8 mouse cellular contexts compared by ENCODE assay signal in the genomic region with DNA sequence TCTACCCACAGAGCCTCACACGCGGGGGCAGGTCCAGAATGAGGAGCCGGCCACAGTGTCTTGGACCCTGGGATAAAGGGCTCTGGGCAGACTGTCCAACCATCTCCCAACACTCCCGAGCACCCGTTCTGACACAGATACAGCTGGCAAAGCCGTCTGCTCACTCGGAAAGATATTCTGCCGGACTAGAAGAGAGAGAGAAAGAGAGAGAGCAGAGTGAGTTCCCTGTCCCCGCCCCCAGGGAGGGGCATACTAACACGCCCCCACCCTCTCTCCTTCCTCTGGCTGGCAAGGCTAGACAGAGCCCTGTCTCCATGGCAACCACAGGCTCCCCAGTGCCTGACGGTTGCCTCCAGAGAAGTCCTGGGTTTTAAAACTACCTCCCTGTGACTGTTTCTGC. TPM values are rescaled to one million over a fixed set of nuclear protein-coding genes. Genes with fewer than 3 reads are reported as not detected.
DNase-seq lines count a peak whose midpoint lies in the region; ATAC-seq and TF ChIP-seq lines count a peak whose summit lies in the region.

No protein-coding gene starts in this region.

- DNase-seq in CH12.LX (ENCODE audit: extremely low read depth) = peak; percentile 85
- DNase-seq in cerebellum, adult 11-12 months = peak; percentile 71
- peak; percentile 89 for DNase-seq in forelimb bud, embryonic 11.5 days (ENCODE audit: low read depth, low spot score)
- peak; percentile 73 for DNase-seq in heart, postnatal 4 days
- peak; percentile 88 to 90 for DNase-seq in layer of hippocampus, adult 8-10 months (ENCODE audit: low spot score in 2 of 2)
- peak; percentile 62 for DNase-seq in lung, adult 2 months
- DNase-seq in testis, postnatal 14 days (ENCODE audit: low spot score) = peak; percentile 76

- TF ChIP-seq POLR2A in CH12.LX (IDR thresholded peaks at IDR 0.05; ENCODE audit: low read depth, low read length) = no peak
- TF ChIP-seq POLR2A in lung, adult 2 months (IDR thresholded peaks at IDR 0.05; ENCODE audit: borderline replicate concordance, extremely low read depth, low read depth, low read length) = no peak

- WGBS in lung, adult 2 months = 4% methylated on average over 11 of the region's 11 CpGs
- WGBS in neural tube, embryonic 14.5 days = 6% methylated on average over 11 of the region's 11 CpGs

- peaks cover 51% of the 10 kb centered on the region for H3K27me3 ChIP-seq in CH12.LX (replicated peaks)
- H3K27me3 ChIP-seq in neural tube, embryonic 14.5 days (ENCODE audit: control insufficient read depth, insufficient read depth, low read length) = no peaks in the 10 kb centered on the region; the same call in 1 of the 2 replicates

- ATAC-seq in neural tube, embryonic 14.5 days (ENCODE audit: low read depth) = peak; percentile 81

- no peaks in the 10 kb centered on the region for H3K79me2 ChIP-seq in CH12.LX (replicated peaks; ENCODE audit: control insufficient read depth, extremely low read depth, insufficient read depth, poor library complexity, severe bottlenecking)

- no peak for TF ChIP-seq EP300 in CH12.LX (IDR thresholded peaks at IDR 0.05; ENCODE audit: low read length)

- in situ Hi-C loops in CH12.LX (cut with MboI; ENCODE audit: low pct_ligation_motif_present, low pct_unique_long_range_greater_than_20kb, low sequenced_read_pairs) = no loop called here

- dilution Hi-C loops in CH12.LX (cut with MboI; ENCODE audit: extremely low pct_ligation_motif_present, extremely low pct_unique_long_range_greater_than_20kb, low sequenced_read_pairs) = no loop called here

- no peak overlapping the region for H3K27ac ChIP-seq in CH12.LX (ENCODE audit: insufficient read depth, low read depth)
- peak overlapping the region; percentile 74 for H3K27ac ChIP-seq in neural tube, embryonic 14.5 days (ENCODE audit: low read depth, low read length)

- H3K4me1 ChIP-seq in CH12.LX (ENCODE audit: control insufficient read depth in 1 of 2, insufficient read depth in 2 of 2) = peaks cover 11 to 35% of the 10 kb centered on the region in 2 experiments
- H3K4me1 ChIP-seq in lung, adult 2 months (ENCODE audit: control insufficient read depth, insufficient read depth, low read length) = peaks cover 6% of the 10 kb centered on the region; the same call in 1 of the 2 replicates
- peaks cover 29% of the 10 kb centered on the region for H3K4me1 ChIP-seq in neural tube, embryonic 14.5 days (ENCODE audit: control insufficient read depth, insufficient read depth, low read length)

- no peak overlapping the region for H3K9ac ChIP-seq in CH12.LX (ENCODE audit: insufficient read depth, low read depth)
- H3K9ac ChIP-seq in neural tube, embryonic 14.5 days (replicated peaks; ENCODE audit: low read depth, low read length) = 0 out of 2 replicates have a peak overlapping the region, but pooled peaks have one; percentile 8

- H3K4me2 ChIP-seq in CH12.LX (ENCODE audit: insufficient read depth, low read depth, poor library complexity, severe bottlenecking) = peak overlapping the region; percentile 23
- peak overlapping the region; percentile 37 for H3K4me2 ChIP-seq in neural tube, embryonic 14.5 days (ENCODE audit: low read depth, low read length)

- no peaks in the 10 kb centered on the region for H3K9me3 ChIP-seq in CH12.LX (replicated peaks; ENCODE audit: low read length)
- no peaks in the 10 kb centered on the region for H3K9me3 ChIP-seq in neural tube, embryonic 14.5 days (ENCODE audit: control insufficient read depth, low read length)

- TF ChIP-seq CTCF in CH12.LX (conservative IDR thresholded peaks at IDR 0.05 in 1 of 2, IDR thresholded peaks at IDR 0.05 in 1 of 2; ENCODE audit: low read depth in 2 of 2, low read length in 2 of 2) = no peak
- TF ChIP-seq CTCF in lung, adult 2 months (IDR thresholded peaks at IDR 0.05; ENCODE audit: insufficient read depth, low read length) = no peak

- TF ChIP-seq RAD21 in CH12.LX (IDR thresholded peaks at IDR 0.05; ENCODE audit: low read depth, low read length) = no peak

- no peaks in the 10 kb centered on the region for H3K36me3 ChIP-seq in CH12.LX (replicated peaks in 1 of 2; ENCODE audit: control insufficient read depth in 1 of 2, insufficient read depth in 1 of 2, low read length in 1 of 2)
- H3K36me3 ChIP-seq in neural tube, embryonic 14.5 days (ENCODE audit: control insufficient read depth, insufficient read depth, low read length) = no peaks in the 10 kb centered on the region

- H3K4me3 ChIP-seq in CH12.LX (replicated peaks in 1 of 3; ENCODE audit: low read depth in 2 of 3, low read length in 2 of 3, poor library complexity in 1 of 3) = peak overlapping the region in 2 of 3 experiments; percentile 24 to 36
- peak overlapping the region; percentile 30 for H3K4me3 ChIP-seq in lung, adult 2 months (replicated peaks; ENCODE audit: extremely low read depth, low read depth, low read length)
- no peak overlapping the region for H3K4me3 ChIP-seq in neural tube, embryonic 14.5 days (ENCODE audit: low read depth, low read length)

TF ChIP-seq in CH12.LX, 34 proteins besides CTCF, POLR2A, EP300 and RAD21:
- TF ChIP-seq TCF12 (IDR thresholded peaks at IDR 0.05; ENCODE audit: low read depth, low read length) = no peak
- TF ChIP-seq USF1 (IDR thresholded peaks at IDR 0.05; ENCODE audit: low read depth, low read length) = no peak
- TF ChIP-seq MAFK (IDR thresholded peaks at IDR 0.05; ENCODE audit: insufficient replicate concordance, low read length) = no peak
- no peak for TF ChIP-seq ZMIZ1 (IDR thresholded peaks at IDR 0.05; ENCODE audit: low read depth, low read length)
- TF ChIP-seq MEF2A (IDR thresholded peaks at IDR 0.05; ENCODE audit: borderline replicate concordance, low read depth, low read length) = 0 out of 2 replicates have a peak, but pooled peaks have one; percentile 8
- peak; percentile 57; the same call in 1 of the 2 replicates for TF ChIP-seq MAZ (IDR thresholded peaks at IDR 0.05; ENCODE audit: low read depth, low read length)
- TF ChIP-seq HCFC1 (IDR thresholded peaks at IDR 0.05; ENCODE audit: low read depth, low read length) = no peak
- no peak for TF ChIP-seq ZKSCAN1 (IDR thresholded peaks at IDR 0.05; ENCODE audit: borderline replicate concordance, low read depth, low read length)
- 0 out of 2 replicates have a peak, but pooled peaks have one; percentile 55 for TF ChIP-seq MXI1 (IDR thresholded peaks at IDR 0.05; ENCODE audit: low read depth, low read length)
- TF ChIP-seq E2F4 (IDR thresholded peaks at IDR 0.05; ENCODE audit: insufficient replicate concordance, low read depth, low read length) = no peak
- TF ChIP-seq JUN (IDR thresholded peaks at IDR 0.05; ENCODE audit: insufficient read depth, low read depth, low read length) = no peak
- TF ChIP-seq ZC3H11A (IDR thresholded peaks at IDR 0.05; ENCODE audit: low read depth, low read length) = no peak
- TF ChIP-seq MYC (IDR thresholded peaks at IDR 0.05; ENCODE audit: low read depth, low read length) = no peak
- no peak for TF ChIP-seq IRF4 (IDR thresholded peaks at IDR 0.05; ENCODE audit: low read depth, low read length)
- TF ChIP-seq MAX (IDR thresholded peaks at IDR 0.05; ENCODE audit: low read length) = no peak
TF ChIP-seq in CH12.LX: peak in this region for 3.

RNA-seq across cellular contexts. Expression of a gene that starts 7.1 kb away (rescaled TPM):
- total RNA-seq in CH12.LX (2012; rRNA removed) (not detected in 2 replicates), CH12.LX (2014; rRNA removed) (not detected in 2 replicates)
- polyA plus RNA-seq in CH12.LX (2012; ENCODE audit: insufficient read length, low read depth) = not detected in 2 replicates
- total RNA-seq in heart, postnatal 4 days (2021) = 1 to 10 TPM; 2.6 to 4.0 TPM
- 10 to 100 TPM in 1 of 4 experiments, 1 to 10 TPM in 3; 6.1 to 12.4 (median 7.1) TPM for total RNA-seq in layer of hippocampus, adult 8-10 months (2022)
- polyA plus RNA-seq in lung, adult 2 months (2012; rRNA removed) = 1.8 and 2.2 TPM in 2 replicates
- polyA plus RNA-seq in neural tube, embryonic 14.5 days (2014; fragmentation: Nextera tagmentation; extraction: Ambion mirVana) = 0.89 and 1.9 TPM in 2 replicates

RNA-seq across cellular contexts. Expression of a gene that starts 11.2 kb away (rescaled TPM):
- total RNA-seq in CH12.LX (2012; rRNA removed) = 66.1 and 71.4 TPM in 2 replicates
- total RNA-seq in CH12.LX (2014; rRNA removed) = 50.4 and 51.4 TPM in 2 replicates
- 43.3 and 47.9 TPM in 2 replicates for polyA plus RNA-seq in CH12.LX (2012; ENCODE audit: insufficient read length, low read depth)
- 10 to 100 TPM; 51.7 to 54.5 TPM for total RNA-seq in heart, postnatal 4 days (2021)
- 10 to 100 TPM; 29.6 to 33.4 (median 32.3) TPM for total RNA-seq in layer of hippocampus, adult 8-10 months (2022)
- 20.2 and 23.4 TPM in 2 replicates for polyA plus RNA-seq in lung, adult 2 months (2012; rRNA removed)
- 105 and 112 TPM in 2 replicates for polyA plus RNA-seq in neural tube, embryonic 14.5 days (2014; fragmentation: Nextera tagmentation; extraction: Ambion mirVana)

RNA-seq across cellular contexts. Expression of a gene that starts 33.8 kb away (rescaled TPM):
- total RNA-seq in CH12.LX (2012; rRNA removed) (23.7 and 31.4 TPM in 2 replicates), CH12.LX (2014; rRNA removed) (21.9 and 22.6 TPM in 2 replicates)
- 30.0 and 31.1 TPM in 2 replicates for polyA plus RNA-seq in CH12.LX (2012; ENCODE audit: insufficient read length, low read depth)
- 10 to 100 TPM; 11.7 to 13.2 TPM for total RNA-seq in heart, postnatal 4 days (2021)
- 10 to 100 TPM; 35.2 to 39.2 (median 37.5) TPM for total RNA-seq in layer of hippocampus, adult 8-10 months (2022)
- polyA plus RNA-seq in lung, adult 2 months (2012; rRNA removed) = 42.0 and 44.8 TPM in 2 replicates
- 35.9 and 36.9 TPM in 2 replicates for polyA plus RNA-seq in neural tube, embryonic 14.5 days (2014; fragmentation: Nextera tagmentation; extraction: Ambion mirVana)

RNA-seq across cellular contexts. Expression of a gene that starts 38.4 kb away (rescaled TPM):
- total RNA-seq in CH12.LX (2012; rRNA removed) (not detected in 2 replicates), CH12.LX (2014; rRNA removed) (not detected in 2 replicates)
- not detected in 2 replicates for polyA plus RNA-seq in CH12.LX (2012; ENCODE audit: insufficient read length, low read depth)
- 1 to 10 TPM; 8.7 to 9.4 TPM for total RNA-seq in heart, postnatal 4 days (2021)
- 1 to 10 TPM in 3 of 4 experiments, under 1 TPM in 1; 0.94 to 3.9 (median 1.9) TPM for total RNA-seq in layer of hippocampus, adult 8-10 months (2022)
- polyA plus RNA-seq in lung, adult 2 months (2012; rRNA removed) = 6.2 and 6.6 TPM in 2 replicates
- polyA plus RNA-seq in neural tube, embryonic 14.5 days (2014; fragmentation: Nextera tagmentation; extraction: Ambion mirVana) = 0.70 and 0.99 TPM in 2 replicates
